Mouse (Mus musculus): ENCODE measurements at regions not wholly inside any gene's neighbourhood (a gene's known extent, or its start where the extent isn't known, plus 50 kb on each side); places are given as distances from the start of the nearest gene placed in this dataset.

GRCm38 (mm10) chr1:90552644-90553043, 50.1 kb upstream of the Cops8 start:
- no peaks in the 10 kb centered on the region for H3K4me1 ChIP-seq (ENCODE audit: control insufficient read depth, insufficient read depth, low read length)
- TF ChIP-seq POLR2A (IDR thresholded peaks at IDR 0.05; ENCODE audit: extremely low read depth, insufficient read depth, low read length) (no peak), CTCF (IDR thresholded peaks at IDR 0.05; ENCODE audit: low read depth, low read length) (no peak)
- WGBS: 85% methylated on average over 5 of the region's 6 CpGs

More at GRCm38 (mm10) chr1:90552644-90553043, 50.1 kb upstream of the Cops8 start:
- Histone ChIP-seq H3K27me3 (ENCODE audit: control insufficient read depth, insufficient read depth, low read length) (no peaks in the 10 kb centered on the region), H3K4me3 (ENCODE audit: insufficient read depth, low read depth, low read length) (no peak overlapping the region), H3K36me3 (ENCODE audit: control insufficient read depth, insufficient read depth, low read length) (no peaks in the 10 kb centered on the region), H3K9ac (ENCODE audit: low read depth, low read length) (no peak overlapping the region), H3K27ac (replicated peaks; ENCODE audit: insufficient read depth, low read depth, low read length) (no peak overlapping the region), H3K79me2 (ENCODE audit: control insufficient read depth, insufficient read depth, low read length) (no peaks in the 10 kb centered on the region)
- no peak for DNase-seq (ENCODE audit: extremely low read depth, low read depth, low spot score)

Measured in liver, adult 2 months (tissue).